Mouse (Mus musculus): ENCODE results near the gene Dennd6a.
"Not testable (repeated sequence)": the region's sequence is repeated elsewhere in the genome, so short reads cannot be mapped to it uniquely, and the experiment has no call there.

The Dennd6a gene

DNA sequence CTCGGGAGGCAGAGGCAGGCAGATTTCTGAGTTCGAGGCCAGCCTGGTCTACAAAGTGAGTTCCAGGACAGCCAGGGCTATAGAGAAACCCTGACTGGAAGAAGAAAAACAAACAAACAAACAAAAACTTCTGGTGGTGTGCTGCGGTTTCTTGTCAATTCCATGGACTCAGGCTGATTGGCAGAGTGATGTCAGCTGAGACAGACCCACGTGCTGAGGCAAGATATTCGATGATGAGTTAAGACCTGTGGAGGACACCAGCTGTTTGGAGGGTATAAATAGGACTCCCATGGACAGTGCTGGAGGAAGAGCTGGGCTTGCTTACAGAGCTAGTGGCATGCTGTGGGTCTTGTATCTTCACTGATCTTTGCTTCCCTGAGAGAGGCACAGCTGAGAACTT is at the start of gene Dennd6a:
Gene Dennd6a (plus strand): TSS at position 301 of the 400 bp plus-strand sequence.
- DNase-seq (ENCODE audit: low read depth, low spot score): not testable (repeated sequence)

DNA sequence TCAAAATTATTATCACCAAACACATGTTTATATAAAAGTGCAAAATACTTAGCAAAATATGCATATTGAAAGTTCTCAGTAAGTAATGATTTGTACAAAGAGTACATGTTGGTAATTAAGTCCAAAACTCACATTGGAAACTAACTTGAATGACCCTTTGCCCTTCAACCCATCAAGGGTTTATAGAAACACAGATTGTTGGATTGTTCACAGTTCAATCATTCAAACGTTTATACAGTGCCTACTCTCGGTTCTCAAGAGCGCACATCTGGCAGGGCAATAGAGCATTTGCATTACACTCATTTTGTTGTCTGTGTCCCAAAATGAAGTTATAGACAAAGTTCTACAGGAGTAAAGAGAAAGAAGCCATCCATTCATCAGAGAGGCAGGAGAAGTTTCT is 47.7 kb upstream of the Dennd6a start:
- peak; percentile 32 for DNase-seq (ENCODE audit: low read depth, low spot score)

DNA sequence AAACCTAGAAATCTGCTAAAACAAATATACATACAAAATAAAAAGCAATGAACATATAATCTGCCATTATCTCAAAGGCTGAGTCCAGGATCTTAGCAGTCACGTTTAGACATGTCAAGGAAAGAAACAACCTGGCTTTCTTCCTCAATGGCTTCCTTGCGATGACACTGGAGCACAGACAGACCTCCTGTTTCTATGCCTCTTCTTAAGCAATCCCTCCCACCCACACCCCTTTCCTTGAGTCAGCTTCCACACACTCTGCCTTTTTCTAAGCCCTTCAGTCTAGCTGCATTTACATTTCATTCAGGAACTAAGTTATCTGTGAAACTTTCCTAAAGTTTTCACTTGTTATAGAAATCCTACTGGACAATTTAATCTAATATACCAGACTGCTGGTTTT is 45.4 kb upstream of the Dennd6a start:
- DNase-seq (ENCODE audit: low read depth, low spot score): no peak

DNA sequence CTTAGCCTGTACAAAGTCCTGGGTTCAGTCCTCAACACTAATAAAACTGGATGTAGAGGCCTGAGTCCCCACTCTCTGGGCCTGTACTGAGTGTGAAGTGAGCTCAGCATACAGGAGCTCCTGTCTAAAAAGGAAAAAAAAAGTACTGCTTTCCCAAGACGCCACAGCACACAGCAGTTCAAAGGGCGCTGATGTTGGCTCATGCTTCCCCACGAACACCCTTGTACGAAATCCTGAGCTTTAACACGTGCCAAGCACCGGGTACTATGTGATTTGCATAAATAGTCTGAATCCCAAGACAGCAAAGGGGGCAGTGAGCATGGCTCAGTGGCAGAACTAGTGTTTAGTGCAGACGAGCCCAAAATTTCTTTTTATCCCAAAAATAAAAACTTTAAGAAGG is 43.3 kb upstream of the Dennd6a start:
- no peak for DNase-seq (ENCODE audit: low read depth, low spot score)

DNA sequence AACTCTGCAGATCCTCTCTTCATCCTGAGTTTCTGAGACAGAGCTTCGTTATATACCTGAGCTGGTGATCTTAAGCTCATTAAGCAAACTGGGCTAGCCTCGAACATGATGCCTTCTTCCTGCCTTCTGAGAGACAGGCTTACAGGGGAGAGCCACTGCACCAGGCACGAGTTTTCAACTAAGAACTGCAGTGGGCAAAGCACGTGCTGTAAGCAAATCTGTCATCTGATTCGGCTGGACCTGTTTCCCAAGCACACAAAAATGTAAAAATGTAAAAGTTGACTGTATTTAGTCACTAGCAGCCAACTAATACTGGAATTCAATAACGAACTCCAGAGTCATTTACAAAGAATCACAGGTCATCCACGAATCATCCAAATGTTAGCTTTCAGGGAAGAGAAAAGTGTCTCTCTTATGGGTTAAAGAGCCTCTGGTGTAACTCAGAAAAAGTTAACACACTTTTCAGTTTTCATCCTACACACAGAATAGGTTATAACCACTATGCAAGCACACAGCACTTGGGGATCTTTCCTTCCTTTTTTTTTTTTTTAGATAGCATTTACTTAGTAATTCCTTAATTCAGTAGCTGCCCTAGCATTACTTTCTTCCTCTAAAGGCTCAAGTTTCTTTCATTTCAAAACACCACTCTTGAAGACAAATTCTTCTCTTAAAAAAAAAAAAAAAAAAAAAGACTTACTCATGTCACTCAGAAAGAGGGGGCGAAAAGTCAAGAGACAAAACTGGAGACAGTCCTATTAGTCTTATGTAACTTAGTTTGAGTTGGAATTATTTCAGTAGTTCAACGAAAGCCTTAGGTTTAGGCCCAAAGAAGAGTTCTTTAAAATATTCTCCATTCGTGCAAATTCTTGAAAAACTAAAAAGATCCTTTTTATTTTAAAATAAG is 42.0 kb upstream of the Dennd6a start:
- DNase-seq (ENCODE audit: low read depth, low spot score): peak; percentile 45

DNA sequence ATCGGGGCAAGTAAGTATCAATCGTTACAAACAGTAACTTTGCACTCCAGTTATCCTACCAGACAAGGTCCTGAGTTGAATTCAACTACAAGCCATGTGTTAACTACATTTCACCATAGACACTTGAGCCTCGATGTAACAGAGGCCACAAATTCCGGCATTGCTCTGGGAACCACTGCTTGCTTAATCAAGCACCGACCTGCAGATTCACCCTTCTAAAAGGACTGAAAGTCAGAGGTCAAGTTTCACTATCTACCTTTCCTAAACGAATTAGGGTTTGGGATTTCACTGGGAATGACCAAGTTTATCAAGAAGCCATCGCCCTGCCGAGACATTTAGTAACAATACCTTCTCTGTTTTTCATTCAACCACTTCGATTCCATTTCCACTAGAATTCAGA is 40.9 kb upstream of the Dennd6a start:
- DNase-seq (ENCODE audit: low read depth, low spot score): peak; percentile 51

DNA sequence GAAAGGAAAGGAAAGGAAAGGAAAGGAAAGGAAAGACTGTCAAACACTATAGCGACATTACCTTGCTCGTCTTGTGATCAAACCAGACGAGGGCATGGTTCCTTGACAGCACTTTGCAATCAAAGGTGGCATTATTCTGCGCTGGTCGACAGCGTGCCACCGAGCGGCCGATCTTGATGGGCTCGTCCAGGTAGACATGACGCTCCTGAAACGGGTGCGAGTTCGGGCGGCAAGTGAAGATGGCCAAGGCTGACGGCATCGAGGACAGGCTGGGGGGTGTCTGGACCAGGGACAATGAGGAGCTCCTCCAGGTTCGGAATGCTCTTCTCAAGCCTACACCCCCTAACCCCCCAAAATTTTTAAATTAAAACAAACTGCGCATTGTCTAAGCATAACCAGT is 40.4 kb upstream of the Dennd6a start:
- peak; percentile 65 for DNase-seq (ENCODE audit: low read depth, low spot score)

DNA sequence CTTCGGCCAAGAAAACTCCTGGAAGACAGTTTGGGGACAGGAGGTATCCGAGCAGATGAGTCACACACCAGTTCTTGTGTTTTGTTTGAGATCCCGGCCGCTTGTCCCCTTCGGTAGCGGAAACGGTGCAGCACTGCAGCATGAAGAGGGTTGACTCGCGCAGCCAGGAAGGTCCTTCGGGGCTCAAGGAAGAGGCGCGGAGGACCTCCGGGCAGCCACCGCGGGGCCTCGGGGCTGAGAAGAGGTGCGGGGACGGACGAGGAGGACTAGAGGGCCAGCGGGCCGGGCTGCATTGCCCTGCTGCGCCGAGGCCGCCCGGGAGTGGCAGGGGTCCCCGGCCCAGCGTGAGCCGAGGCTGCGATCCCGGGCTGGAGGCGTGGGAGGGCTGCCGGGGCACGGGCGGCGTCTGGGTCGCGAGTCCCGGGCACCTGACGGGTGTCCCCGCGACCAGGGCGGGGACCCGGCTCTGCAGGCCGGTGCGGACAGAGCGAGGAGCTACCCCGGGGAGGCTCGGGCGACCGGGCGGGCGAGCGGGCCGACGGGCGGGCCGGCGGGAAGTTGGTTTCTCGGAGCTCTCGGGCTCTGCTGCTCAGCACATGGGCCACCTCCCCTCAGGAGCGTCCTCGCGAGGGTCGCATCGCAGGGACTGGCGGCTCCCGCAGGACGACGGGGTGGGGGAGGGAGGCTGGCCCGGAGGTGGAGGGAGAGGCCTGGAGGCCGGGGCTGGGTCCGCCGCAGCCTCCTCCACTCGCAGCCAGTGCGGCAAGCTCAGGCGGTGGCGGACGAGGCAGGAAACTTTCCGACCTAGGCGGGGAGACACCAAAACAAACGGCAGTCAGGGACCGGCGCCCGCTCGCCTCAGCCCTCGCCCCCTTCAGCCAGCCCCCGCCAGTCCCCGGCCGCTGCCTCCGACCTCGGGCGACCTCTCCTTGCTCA is 39.6 kb upstream of the Dennd6a start:
- peak; percentile 80 for DNase-seq (ENCODE audit: low read depth, low spot score)

DNA sequence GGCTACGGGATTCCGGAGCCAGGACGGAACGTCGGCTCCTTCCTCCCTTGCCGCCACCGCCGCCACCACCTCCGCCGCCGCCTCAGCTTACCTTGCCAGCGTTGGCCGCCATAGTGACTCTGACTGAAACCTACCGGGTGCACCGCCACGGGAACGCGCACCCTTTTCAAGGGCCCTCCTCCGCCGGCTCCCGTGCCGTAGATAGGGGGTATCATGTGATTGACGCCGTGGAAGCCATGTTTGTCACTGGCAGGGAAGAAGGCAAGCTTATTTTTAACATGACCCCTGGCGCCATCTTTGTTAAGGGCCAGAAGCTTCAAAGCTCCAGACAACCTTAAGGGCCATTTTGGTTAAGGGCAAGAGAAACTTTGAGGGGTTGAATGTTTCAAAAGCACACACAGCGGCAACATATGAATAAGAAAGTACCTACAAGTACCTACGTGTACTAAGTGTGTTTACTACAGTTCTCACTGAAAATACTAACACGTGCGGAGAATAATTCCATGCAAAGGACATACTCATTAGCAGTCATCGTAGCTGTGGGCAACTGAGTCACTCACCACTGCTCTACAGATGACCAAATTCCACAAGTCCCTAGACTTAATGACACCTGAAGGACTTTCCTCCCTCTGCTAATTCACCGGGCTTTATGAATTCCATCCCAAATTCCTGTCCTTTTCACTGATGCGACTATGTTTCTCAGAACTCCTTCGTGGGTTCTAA is 38.7 kb upstream of the Dennd6a start, which contains the start of gene Slmap:
Gene Slmap (minus strand): TSS at position 175 of the 723 bp plus-strand sequence.
- DNase-seq (ENCODE audit: low read depth, low spot score): peak; percentile 99

DNA sequence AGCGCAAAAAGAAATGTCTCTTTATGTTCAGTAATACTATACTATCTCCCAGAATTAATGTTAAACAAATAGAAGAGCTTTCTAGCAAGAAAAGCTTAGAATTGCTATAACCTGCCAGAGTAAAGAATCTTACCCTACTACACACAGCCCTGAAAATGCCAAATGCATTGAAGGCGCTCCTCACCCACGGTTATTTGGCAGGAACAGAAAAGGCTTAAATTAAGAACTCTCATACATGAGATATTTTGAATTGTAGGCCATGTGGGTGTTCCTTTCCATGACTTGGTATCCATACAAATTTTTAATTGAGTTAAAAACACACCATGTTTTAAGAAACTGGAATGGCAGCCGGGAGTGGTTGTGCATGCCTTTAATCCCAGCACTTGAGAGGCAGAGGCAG is 34.4 kb upstream of the Dennd6a start:
- DNase-seq (ENCODE audit: low read depth, low spot score): no peak

DNA sequence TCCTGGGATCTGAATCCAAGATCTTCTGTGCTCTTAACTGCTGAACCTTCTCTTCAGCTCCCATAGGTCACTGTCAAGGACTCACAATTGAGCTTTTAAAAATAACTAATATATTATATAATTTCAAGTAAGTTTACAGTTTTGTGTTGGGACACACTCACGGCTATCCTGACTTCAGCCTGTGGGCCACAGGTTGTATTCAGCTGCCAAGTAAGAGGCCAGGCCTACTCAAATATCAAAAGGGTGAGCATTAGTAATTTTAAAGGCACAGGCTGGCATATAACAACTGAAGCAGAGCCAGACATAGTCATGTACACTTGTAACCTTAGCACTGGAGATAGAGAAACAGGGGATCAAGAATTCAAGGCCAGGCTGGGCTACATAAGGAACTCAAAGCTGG is 33.1 kb upstream of the Dennd6a start:
- DNase-seq (ENCODE audit: low read depth, low spot score): no peak

DNA sequence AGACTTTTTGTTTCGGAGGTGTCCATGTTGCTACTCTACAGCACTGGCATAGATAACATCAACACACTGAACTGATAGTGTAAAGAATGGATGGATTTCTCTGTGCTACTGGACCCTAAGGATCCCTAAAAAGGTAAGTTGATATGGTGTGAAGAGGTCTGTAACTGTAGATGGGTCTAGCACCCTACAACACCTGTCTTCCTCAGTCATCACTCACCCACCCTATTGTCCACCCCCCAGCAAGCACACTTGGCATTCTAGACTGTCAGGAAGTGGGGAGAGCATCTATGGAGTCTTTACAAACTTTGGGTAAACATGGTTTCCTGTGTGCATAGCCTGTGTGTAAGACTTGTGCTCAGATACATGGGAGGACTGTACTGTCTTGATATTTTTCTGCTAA is 31.5 kb upstream of the Dennd6a start:
- DNase-seq (ENCODE audit: low read depth, low spot score): no peak

DNA sequence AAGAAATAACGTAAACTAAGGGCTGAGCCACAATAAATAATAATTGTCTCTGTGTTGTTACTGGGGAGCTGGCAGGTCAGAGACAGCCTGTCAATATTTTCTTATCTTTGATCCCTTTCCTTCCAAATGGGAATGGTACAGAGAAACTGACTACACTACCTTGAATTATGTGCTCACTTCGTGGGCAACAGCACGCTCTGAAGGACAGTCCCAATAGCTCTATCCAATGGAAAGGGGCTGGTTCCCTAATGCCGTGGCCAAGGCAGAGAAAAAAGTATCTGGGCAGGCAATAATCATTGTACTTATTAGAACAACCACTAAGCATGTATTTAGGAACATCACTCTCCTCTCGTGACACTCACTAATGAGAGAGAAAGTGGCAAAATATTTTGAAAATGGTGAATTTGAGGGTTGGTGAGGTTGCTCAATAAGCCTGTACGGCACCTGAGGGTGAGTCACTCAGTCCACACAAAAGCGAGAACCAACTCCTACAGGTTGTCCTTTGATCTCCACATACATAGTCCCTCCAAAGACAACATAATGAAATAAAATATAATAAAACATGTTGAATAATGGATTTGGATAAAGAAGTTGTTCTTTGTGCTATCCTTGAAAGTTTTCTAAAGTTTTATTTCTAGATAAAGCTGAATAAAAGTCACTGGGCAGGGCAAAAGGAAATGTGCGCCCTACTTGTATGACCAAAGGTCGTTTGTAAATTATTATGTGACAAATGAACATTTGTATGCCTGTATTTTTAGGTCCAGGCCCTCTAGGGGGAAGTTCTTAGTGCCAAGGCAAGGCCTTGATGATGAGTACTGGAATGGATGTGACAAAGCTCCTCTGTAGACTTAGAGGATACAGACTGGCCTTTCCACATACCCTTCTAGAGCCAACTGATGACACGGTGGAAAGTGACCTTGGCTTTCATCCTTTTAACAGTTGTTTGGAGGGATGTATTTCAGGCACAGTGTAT is 25.9 kb upstream of the Dennd6a start:
- no peak for DNase-seq (ENCODE audit: low read depth, low spot score)

DNA sequence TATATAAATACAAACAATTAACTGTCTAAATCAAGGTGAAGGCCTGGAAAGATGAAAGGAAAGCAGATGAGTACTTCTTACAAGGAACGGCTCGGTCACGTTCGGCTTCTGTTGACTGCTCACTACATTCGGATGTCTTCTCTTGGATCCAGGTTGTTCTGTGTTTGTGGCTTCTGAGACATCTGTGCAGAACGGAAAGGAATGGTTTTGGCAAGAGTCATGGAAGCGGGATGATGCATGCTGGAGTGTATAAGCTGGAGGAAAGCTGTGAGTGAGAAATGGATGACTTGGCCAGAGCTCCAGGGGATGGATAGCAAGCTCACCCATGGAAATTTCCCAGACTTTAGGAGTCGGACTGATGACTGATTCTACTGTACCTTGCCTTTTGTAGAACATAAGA is 22.9 kb upstream of the Dennd6a start:
- no peak for DNase-seq (ENCODE audit: low read depth, low spot score)

DNA sequence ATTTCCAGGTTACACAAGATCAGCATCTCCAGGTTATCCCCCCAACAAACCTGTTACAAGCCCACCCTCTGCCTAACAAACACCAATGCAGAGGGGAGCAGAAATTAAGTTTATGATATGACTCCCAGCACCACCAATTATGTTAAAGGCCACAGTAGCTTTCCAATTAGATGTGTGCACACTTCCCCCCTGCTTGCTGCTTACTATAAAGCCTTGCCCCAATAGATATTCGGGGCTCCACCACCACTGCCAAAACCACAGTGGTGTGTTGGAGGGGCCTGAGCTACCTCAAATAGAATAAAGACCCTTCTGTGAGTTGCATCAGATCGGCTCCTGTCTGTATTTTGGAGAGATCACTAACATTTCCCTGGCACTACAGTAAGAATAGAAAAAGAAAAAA is 21.2 kb upstream of the Dennd6a start:
- DNase-seq (ENCODE audit: low read depth, low spot score): no peak

DNA sequence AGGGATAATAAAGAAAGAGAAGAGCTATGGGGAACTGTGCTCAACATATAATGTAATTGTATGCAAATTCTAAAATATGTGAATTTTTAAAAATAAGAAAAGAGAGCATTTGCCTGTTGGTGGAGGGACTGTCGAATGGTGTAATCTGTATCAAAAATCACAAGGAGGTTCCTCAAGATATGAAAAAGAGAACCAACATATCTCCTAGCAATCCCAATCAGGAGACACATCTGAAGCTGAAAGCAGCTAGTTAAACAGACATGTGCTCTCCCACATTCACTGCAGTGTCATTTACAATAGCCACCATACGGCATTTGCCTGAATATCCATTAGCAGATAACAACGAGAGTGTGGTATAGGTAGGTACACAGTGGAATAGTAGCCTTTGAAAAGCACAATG is 20.8 kb upstream of the Dennd6a start:
- no peak for DNase-seq (ENCODE audit: low read depth, low spot score)

DNA sequence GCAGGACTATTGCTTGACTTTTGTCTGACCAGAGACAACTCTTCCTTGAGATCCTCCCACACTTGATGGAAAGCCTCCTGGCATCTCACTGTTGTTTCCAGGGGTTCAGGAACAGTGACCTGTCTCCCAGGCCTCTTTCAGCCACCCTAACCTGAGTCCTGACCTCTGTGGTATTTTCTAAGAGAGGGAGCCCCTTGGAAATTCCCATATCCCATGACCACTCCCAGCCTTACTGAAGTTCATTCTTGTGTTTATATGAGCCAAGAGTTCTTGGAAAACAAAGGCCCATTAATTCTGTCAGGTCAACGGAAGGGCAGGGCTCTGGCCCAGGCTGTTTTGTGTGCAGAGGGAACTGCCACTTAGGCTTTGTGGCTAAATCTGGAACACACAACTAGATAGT is 16.1 kb upstream of the Dennd6a start:
- no peak for DNase-seq (ENCODE audit: low read depth, low spot score)

DNA sequence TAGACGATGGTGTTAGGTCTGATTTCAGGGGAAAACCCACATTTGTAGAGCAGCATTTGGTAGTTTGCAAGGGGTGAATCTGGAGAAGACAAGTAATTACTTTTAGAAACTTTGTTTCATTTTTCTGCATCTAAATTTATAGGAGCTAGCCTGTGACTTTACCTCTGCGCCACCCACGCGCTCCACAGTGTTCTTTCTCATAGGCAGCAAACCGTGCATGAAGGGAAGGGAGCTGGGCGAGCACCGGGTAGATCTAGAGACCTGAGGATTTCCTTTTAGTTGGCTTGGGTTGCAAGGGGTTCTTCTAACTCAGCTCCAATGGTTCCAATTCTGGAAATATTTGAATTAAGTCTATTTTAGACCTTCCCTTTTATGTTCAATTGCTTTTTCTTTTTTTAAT is 15.1 kb upstream of the Dennd6a start:
- no peak for DNase-seq (ENCODE audit: low read depth, low spot score)

DNA sequence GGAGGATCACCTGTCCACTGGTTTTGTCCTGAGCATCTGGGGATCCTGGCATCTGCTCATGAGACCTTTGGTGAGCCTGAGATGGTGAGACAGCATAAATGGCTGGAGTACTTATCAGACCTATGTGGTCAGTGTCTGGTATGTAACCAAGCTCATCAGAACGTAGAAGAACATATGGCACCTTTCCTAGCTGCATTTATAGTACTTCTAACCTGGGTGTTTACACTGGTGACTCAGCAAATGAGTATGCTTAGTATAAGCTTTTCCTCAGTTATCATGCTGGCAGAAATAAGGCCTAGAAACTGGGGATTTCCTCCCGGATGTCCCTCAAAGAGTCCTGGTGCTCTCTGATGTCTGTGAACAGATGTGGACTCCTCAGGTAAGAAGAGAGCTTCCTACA is 11.4 kb upstream of the Dennd6a start:
- DNase-seq (ENCODE audit: low read depth, low spot score): no peak

DNA sequence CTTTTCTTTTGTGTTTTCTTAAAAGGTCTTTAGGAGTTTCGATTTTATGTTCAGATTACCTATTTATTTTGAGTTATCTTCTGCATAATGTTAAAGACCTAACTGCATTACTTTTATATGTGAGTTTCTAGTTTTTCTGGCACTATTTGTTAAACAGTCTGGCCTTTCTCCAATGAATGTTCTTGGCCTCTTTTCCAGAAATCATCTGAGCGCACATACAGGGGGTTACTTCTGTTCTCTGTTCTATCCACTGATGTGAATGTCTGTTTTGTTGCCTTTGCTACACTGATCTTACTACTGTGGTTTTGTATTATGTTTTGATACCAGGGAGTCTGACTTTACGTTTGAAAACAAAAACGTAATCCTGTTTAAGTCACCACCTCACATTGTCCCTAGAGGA is 3.8 kb upstream of the Dennd6a start:
- DNase-seq (ENCODE audit: low read depth, low spot score): no peak
